Mouse (Mus musculus): ENCODE data around the gene Evi5. TPM values are rescaled to one million over a fixed set of nuclear protein-coding genes. Genes with fewer than 3 reads are reported as not detected.

Gene Evi5
- total and polyA plus RNA-seq, 3 experiments = 4.6 to 8.4 TPM; not detected in 1

DNA sequence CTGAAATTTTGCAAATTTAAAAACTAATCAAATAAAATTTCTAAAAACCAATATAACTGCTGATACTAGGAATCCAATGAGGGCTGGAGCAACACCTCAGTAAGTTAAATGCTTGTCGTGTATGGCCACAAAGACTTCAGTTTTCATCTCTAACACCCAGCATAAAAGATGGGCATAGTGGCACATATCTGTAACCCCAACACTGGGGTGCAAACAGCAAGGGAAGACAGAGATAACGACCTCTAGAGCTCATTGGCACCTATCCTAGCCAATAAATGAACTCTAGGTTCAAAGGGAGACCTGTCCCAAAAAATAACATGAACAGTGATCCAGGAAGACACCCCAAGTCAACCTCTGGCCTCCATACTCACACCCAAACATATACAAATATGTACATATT is 82.9 kb downstream of the Evi5 start:
- peak; percentile 17 for DNase-seq (ENCODE audit: low read depth, low spot score)
- H3K9me3 ChIP-seq (replicated peaks; ENCODE audit: insufficient read depth, low read length) = no peaks in the 10 kb centered on the region
- H3K9ac ChIP-seq (ENCODE audit: control insufficient read depth, low read depth, low read length, poor library complexity, severe bottlenecking) = no peak overlapping the region
- no peaks in the 10 kb centered on the region for H3K27me3 ChIP-seq (ENCODE audit: control insufficient read depth in 1 of 2, insufficient read depth in 2 of 2, low read length in 2 of 2)
- peaks cover 0 to 5% of the 10 kb centered on the region in 2 experiments; a peak in 2 of 4 replicates for H3K36me3 ChIP-seq (ENCODE audit: control insufficient read depth in 1 of 2, insufficient read depth in 2 of 2, low read length in 2 of 2)
- no peak overlapping the region for H3K27ac ChIP-seq (ENCODE audit: control insufficient read depth, low read depth, low read length)
- TF ChIP-seq USF2 (IDR thresholded peaks at IDR 0.05; ENCODE audit: borderline replicate concordance in 1 of 2, insufficient read depth in 1 of 2, low read depth in 1 of 2, low read length in 2 of 2) = no peak
- TF ChIP-seq EP300 (IDR thresholded peaks at IDR 0.05; ENCODE audit: low read depth in 1 of 2, low read length in 2 of 2) = peak in 1 of 2 experiments; percentile 18; a peak in 1 of 4 replicates
- no peak for TF ChIP-seq USF1 (IDR thresholded peaks at IDR 0.05; ENCODE audit: low read depth, low read length)
- TF ChIP-seq ZNF384 (IDR thresholded peaks at IDR 0.05; ENCODE audit: low read depth, low read length) = no peak
- no peak for TF ChIP-seq E2F4 (IDR thresholded peaks at IDR 0.05; ENCODE audit: borderline replicate concordance, low read depth, low read length)
- no peak; the same call in 1 of the 2 replicates for TF ChIP-seq TCF12 (IDR thresholded peaks at IDR 0.05; ENCODE audit: low read depth, low read length)
- TF ChIP-seq CHD1 (IDR thresholded peaks at IDR 0.05; ENCODE audit: low read depth, low read length) = no peak
- 0 out of 2 replicates have a peak, but pooled peaks have one; percentile 22 for TF ChIP-seq GATA1 (IDR thresholded peaks at IDR 0.05; ENCODE audit: low read depth, low read length)
- no peak for TF ChIP-seq MYC (IDR thresholded peaks at IDR 0.05; ENCODE audit: low read depth, low read length)
- TF ChIP-seq MYB (IDR thresholded peaks at IDR 0.05; ENCODE audit: low read depth, low read length) = no peak
- TF ChIP-seq TBP (IDR thresholded peaks at IDR 0.05; ENCODE audit: low read depth, low read length) = no peak
- no peak for TF ChIP-seq MEF2A (IDR thresholded peaks at IDR 0.05; ENCODE audit: extremely low read depth, insufficient replicate concordance, low read depth, low read length, poor library complexity, severe bottlenecking)
- no peak for TF ChIP-seq JUND (IDR thresholded peaks at IDR 0.05; ENCODE audit: low read depth, low read length)
- H3K4me1 ChIP-seq (ENCODE audit: control insufficient read depth in 1 of 2, insufficient read depth in 2 of 2, low read length in 2 of 2) = 0 out of 4 replicates have a peak, but pooled peaks cover 0 to 2% of the 10 kb centered on the region in 2 experiments
- H3K79me2 ChIP-seq (ENCODE audit: control insufficient read depth, insufficient read depth, low read length, poor library complexity) = no peaks in the 10 kb centered on the region
- H3K4me3 ChIP-seq (ENCODE audit: control insufficient read depth in 1 of 2, insufficient read depth in 1 of 2, low read depth in 2 of 2, low read length in 2 of 2) = no peak overlapping the region

DNA sequence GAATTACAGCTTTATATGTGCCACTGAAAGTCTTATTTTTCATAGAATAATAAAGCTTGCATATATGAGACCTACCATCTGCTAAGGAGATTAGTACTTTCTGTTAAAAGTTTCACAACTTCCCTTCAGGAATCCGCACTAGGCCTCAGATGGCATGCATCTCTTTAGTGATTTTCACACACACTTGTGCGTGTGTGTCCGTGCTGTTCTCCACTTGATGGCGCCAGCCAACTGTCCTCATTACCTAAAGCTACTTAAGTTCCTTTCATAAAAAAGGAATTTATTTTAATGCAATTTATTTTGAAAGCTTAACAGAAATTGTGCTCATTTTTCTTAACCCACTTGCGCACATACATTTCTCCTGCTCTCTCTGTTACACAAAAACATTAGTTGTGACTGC is 85.4 kb downstream of the Evi5 start:
- H3K27ac ChIP-seq (ENCODE audit: control insufficient read depth, low read depth, low read length) = no peak overlapping the region
- H3K4me3 ChIP-seq (ENCODE audit: control insufficient read depth in 1 of 2, insufficient read depth in 1 of 2, low read depth in 2 of 2, low read length in 2 of 2) = no peak overlapping the region
- peak; percentile 55 for DNase-seq (ENCODE audit: low read depth, low spot score)
- H3K79me2 ChIP-seq (ENCODE audit: control insufficient read depth, insufficient read depth, low read length, poor library complexity) = no peaks in the 10 kb centered on the region
- H3K36me3 ChIP-seq (ENCODE audit: control insufficient read depth in 1 of 2, insufficient read depth in 2 of 2, low read length in 2 of 2) = peaks cover 0 to 5% of the 10 kb centered on the region in 2 experiments; a peak in 2 of 4 replicates
- no peak overlapping the region for H3K9ac ChIP-seq (ENCODE audit: control insufficient read depth, low read depth, low read length, poor library complexity, severe bottlenecking)
- H3K9me3 ChIP-seq (replicated peaks; ENCODE audit: insufficient read depth, low read length) = no peaks in the 10 kb centered on the region
- TF ChIP-seq MXI1 (IDR thresholded peaks at IDR 0.05; ENCODE audit: low read depth, low read length) = no peak
- peak; percentile 69 for TF ChIP-seq SMC3 (IDR thresholded peaks at IDR 0.05; ENCODE audit: low read depth, low read length)
- TF ChIP-seq ZKSCAN1 (IDR thresholded peaks at IDR 0.05; ENCODE audit: low read depth, low read length) = no peak
- peak; percentile 72 for TF ChIP-seq RAD21 (IDR thresholded peaks at IDR 0.05; ENCODE audit: low read depth, low read length)
- TF ChIP-seq RCOR1 (IDR thresholded peaks at IDR 0.05; ENCODE audit: low read depth, low read length) = no peak
- peak; percentile 45 to 72 (median 66) for TF ChIP-seq CTCF (IDR thresholded peaks at IDR 0.05 in 2 of 3, conservative IDR thresholded peaks at IDR 0.05 in 1 of 3; ENCODE audit: control insufficient read depth in 1 of 3, insufficient read depth in 1 of 3, low read depth in 2 of 3, low read length in 3 of 3, poor library complexity in 1 of 3, severe bottlenecking in 1 of 3)
- peak; percentile 60 for TF ChIP-seq ZC3H11A (IDR thresholded peaks at IDR 0.05; ENCODE audit: low read depth, low read length)
- 0 out of 4 replicates have a peak, but pooled peaks cover 0 to 2% of the 10 kb centered on the region in 2 experiments for H3K4me1 ChIP-seq (ENCODE audit: control insufficient read depth in 1 of 2, insufficient read depth in 2 of 2, low read length in 2 of 2)
- H3K27me3 ChIP-seq (ENCODE audit: control insufficient read depth in 1 of 2, insufficient read depth in 2 of 2, low read length in 2 of 2) = no peaks in the 10 kb centered on the region

All from MEL (cell line).